Mouse (Mus musculus) brain, embryonic 14.5 days (tissue): ENCODE results near the gene Aurkb.

ENCODE experiments used
- CTCF ChIP-seq: fragments of 200-500 bp; IDR thresholded peaks from 2 replicates; pipeline ENCODE4 v1.5.1; 2012; ENCODE audit warnings: inconsistent platforms, mild to moderate bottlenecking, moderate library complexity, borderline replicate concordance; ENCODE audit not compliant: insufficient read depth, insufficient read length; ENCODE audit errors: extremely low read depth
- POLR2A ChIP-seq: fragments of 200-500 bp; IDR thresholded peaks from 2 replicates; pipeline ENCODE4 v1.6.1; 2012; ENCODE audit warnings: mild to moderate bottlenecking, inconsistent platforms, borderline replicate concordance; ENCODE audit not compliant: poor library complexity, insufficient read depth, insufficient read length, severe bottlenecking; ENCODE audit errors: extremely low read depth

DNA sequence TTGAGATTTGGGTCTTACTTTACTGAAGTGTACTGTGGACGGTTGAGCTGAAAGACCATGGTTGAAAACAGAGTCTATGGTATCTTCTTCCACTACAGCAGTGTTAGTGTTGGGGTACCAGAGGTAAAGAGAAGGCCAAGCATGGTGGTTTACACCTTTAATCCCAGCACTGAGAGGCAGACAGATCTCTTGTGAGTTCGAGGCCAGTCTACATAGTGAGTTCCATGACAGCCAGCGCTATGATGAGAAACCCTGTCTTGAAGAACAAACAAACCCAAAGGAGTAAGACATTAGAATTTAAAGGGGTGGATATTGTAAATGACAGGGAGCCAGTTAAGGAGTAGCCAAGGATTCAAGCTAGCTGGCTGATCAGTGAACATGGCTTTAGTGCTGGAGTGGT is 28.7 kb upstream of the Aurkb start:
- TF ChIP-seq POLR2A (no peak), CTCF (no peak)
